Mouse (Mus musculus): ENCODE data around the gene Kat8.

Kat8 gene

GRCm38 (mm10) chr7:127896384-127896783, 15.9 kb upstream of the Kat8 start:
- peak in 1 of 2 experiments; percentile 68 for DNase-seq (ENCODE audit: low spot score in 2 of 2)

GRCm38 (mm10) chr7:127897542-127897941, 14.8 kb upstream of the Kat8 start:
- DNase-seq (ENCODE audit: low spot score in 2 of 2): no peak

GRCm38 (mm10) chr7:127898179-127898956, 13.9 kb upstream of the Kat8 start:
- DNase-seq (ENCODE audit: low spot score in 2 of 2): no peak

- no peak for DNase-seq (ENCODE audit: low spot score in 2 of 2)
These were observed 12.3 kb upstream of the Kat8 start for GRCm38 (mm10) chr7:127899997-127900396.

GRCm38 (mm10) chr7:127901772-127902171, 10.5 kb upstream of the Kat8 start:
- no peak for DNase-seq (ENCODE audit: low spot score in 2 of 2)

GRCm38 (mm10) chr7:127903971-127904796, 8.1 kb upstream of the Kat8 start, which contains the start of gene Bckdk:
Gene Bckdk (plus strand): TSS chr7:127904082.
- DNase-seq (ENCODE audit: low spot score in 2 of 2): peak; percentile 57 to 73

GRCm38 (mm10) chr7:127907939-127908338, 4.4 kb upstream of the Kat8 start:
- DNase-seq (ENCODE audit: low spot score in 2 of 2): no peak

GRCm38 (mm10) chr7:127908656-127909055, 3.7 kb upstream of the Kat8 start:
- no peak for DNase-seq (ENCODE audit: low spot score in 2 of 2)

GRCm38 (mm10) chr7:127912938-127913337, 622 bp downstream of the Kat8 start:
- no peak for DNase-seq (ENCODE audit: low spot score in 2 of 2)

GRCm38 (mm10) chr7:127915293-127915692, 3.0 kb downstream of the Kat8 start:
- DNase-seq (ENCODE audit: low spot score in 2 of 2): no peak

- no peak for DNase-seq (ENCODE audit: low spot score in 2 of 2)
These were observed 5.9 kb downstream of the Kat8 start for GRCm38 (mm10) chr7:127918203-127918602.

GRCm38 (mm10) chr7:127919290-127919689, 7.0 kb downstream of the Kat8 start:
- no peak for DNase-seq (ENCODE audit: low spot score in 2 of 2)

- DNase-seq (ENCODE audit: low spot score in 2 of 2): no peak
These were observed 9.2 kb downstream of the Kat8 start for GRCm38 (mm10) chr7:127921516-127921915.

GRCm38 (mm10) chr7:127922451-127923275, 10.3 kb downstream of the Kat8 start:
- DNase-seq (ENCODE audit: low spot score in 2 of 2): no peak

GRCm38 (mm10) chr7:127923714-127924113, 11.4 kb downstream of the Kat8 start:
- DNase-seq (ENCODE audit: low spot score in 2 of 2): no peak

- DNase-seq (ENCODE audit: low spot score in 2 of 2): no peak
These were observed 12.9 kb downstream of the Kat8 start for GRCm38 (mm10) chr7:127925252-127925651.

GRCm38 (mm10) chr7:127926066-127926465, 13.8 kb downstream of the Kat8 start:
- DNase-seq (ENCODE audit: low spot score in 2 of 2): no peak

GRCm38 (mm10) chr7:127926846-127927245, 14.5 kb downstream of the Kat8 start:
- no peak for DNase-seq (ENCODE audit: low spot score in 2 of 2)

- DNase-seq (ENCODE audit: low spot score in 2 of 2): no peak
These were observed 15.4 kb downstream of the Kat8 start for GRCm38 (mm10) chr7:127927726-127928125.

GRCm38 (mm10) chr7:127928596-127928995, 16.3 kb downstream of the Kat8 start:
- no peak for DNase-seq (ENCODE audit: low spot score in 2 of 2)

- no peak for DNase-seq (ENCODE audit: low spot score in 2 of 2)
These were observed 17.6 kb downstream of the Kat8 start, which contains the start of gene Prss8 for GRCm38 (mm10) chr7:127929923-127930322. Gene Prss8 (minus strand): TSS chr7:127930104.

GRCm38 (mm10) chr7:127930636-127931035, 18.3 kb downstream of the Kat8 start:
- DNase-seq (ENCODE audit: low spot score in 2 of 2): no peak

Measured in left cerebral cortex, adult 9 months (tissue).